Mouse (Mus musculus) lung, postnatal 0 days (tissue): ENCODE data around the gene Hsd17b1. TPM values are rescaled to one million over a fixed set of nuclear protein-coding genes. Genes with fewer than 3 reads are reported as not detected.

Experiments
- ATAC-seq: fragments of 200-750 bp; cut with Nextera tagmentation; 2 replicates; pipeline ENCODE4 v1.8.0; 2017; ENCODE audit warnings: moderate library complexity
- DNase-seq: peaks from one replicate; pipeline ENCODE4 v3.0.0-alpha.2; 2016; ENCODE audit warnings: low spot score
- H3K27ac ChIP-seq: fragments of 300-500 bp; sonication (generic); 2 replicates; pipeline ENCODE4 v1.5.1; 2014; ENCODE audit warnings: antibody characterized with exemption, mild to moderate bottlenecking, low read length, mixed read lengths
- H3K27me3 ChIP-seq: fragments of 300-500 bp; sonication (generic); replicated peaks from 2 replicates; pipeline ENCODE4 v1.6.1; 2014; ENCODE audit warnings: low read length, mixed read lengths; ENCODE audit not compliant: insufficient read depth
- H3K36me3 ChIP-seq: fragments of 300-500 bp; sonication (generic); 2 replicates; pipeline ENCODE4 v1.6.1; 2014; ENCODE audit warnings: low read length, mixed read lengths; ENCODE audit not compliant: insufficient read depth
- H3K4me1 ChIP-seq: fragments of 300-500 bp; sonication (generic); 2 replicates; pipeline ENCODE4 v1.6.1; 2014; ENCODE audit warnings: antibody characterized with exemption, low read depth, low read length, mixed read lengths; ENCODE audit not compliant: insufficient read depth
- H3K4me2 ChIP-seq: fragments of 300-500 bp; sonication (generic); replicated peaks from 2 replicates; pipeline ENCODE4 v1.6.1; 2014; ENCODE audit warnings: low read depth, mild to moderate bottlenecking, low read length, moderate library complexity, mixed read lengths
- H3K4me3 ChIP-seq: fragments of 300-500 bp; sonication (generic); 2 replicates; pipeline ENCODE4 v1.5.1; 2014; ENCODE audit warnings: low read depth, low read length
- H3K9ac ChIP-seq: fragments of 300-500 bp; sonication (generic); replicated peaks from 2 replicates; pipeline ENCODE4 v1.6.1; 2014; ENCODE audit warnings: low read depth, mild to moderate bottlenecking
- H3K9me3 ChIP-seq: fragments of 300-500 bp; sonication (generic); 2 replicates; pipeline ENCODE4 v1.6.1; 2016; ENCODE audit warnings: low read length, mixed read lengths
- CTCF ChIP-seq: IDR thresholded peaks from 2 replicates; pipeline ENCODE4 v1.5.1; 2016; ENCODE audit warnings: antibody characterized with exemption, mild to moderate bottlenecking
- EP300 ChIP-seq: IDR thresholded peaks from 2 replicates; pipeline ENCODE4 v1.6.1; 2016; ENCODE audit warnings: antibody characterized with exemption, mild to moderate bottlenecking, control low read depth
- WGBS: fragments of 180-500 bp; shearing (Covaris S2); extraction: QIAGEN DNeasy Blood & Tissue Kit; methylation state at CpG from one replicate; pipeline ENCODE4 v1.1.7; 2014; 5-methylcytosine and 5-hydroxymethylcytosine counted together
- polyA plus RNA-seq: library from polyadenylated mRNA; unstranded; fragments of >200 nt; fragmentation: Nextera tagmentation; extraction: Ambion mirVana; gene quantifications from 2 replicates; pipeline ENCODE4 v1.2.1, GENCODE M21; 2015

Gene Hsd17b1
- polyA plus RNA-seq, 1 experiment from 2014 or later, result 0.17 TPM

- WGBS, result 91% methylated on average over 9 of the region's 9 CpGs
Measured at GRCm38 (mm10) chr11:101050359-101050758, 27.9 kb upstream of the Hsd17b1 start.

GRCm38 (mm10) chr11:101051051-101051493 lies 27.1 kb upstream of the Hsd17b1 start:
- no peak for TF ChIP-seq CTCF
- no peak for TF ChIP-seq EP300
- Histone ChIP-seq H3K9me3 (no peaks in the 10 kb centered on the region), H3K27me3 (no peaks in the 10 kb centered on the region), H3K4me3 (no peak overlapping the region), H3K9ac (no peak overlapping the region), H3K27ac (no peak overlapping the region), H3K36me3 (peaks cover 52% of the 10 kb centered on the region), H3K4me2 (no peak overlapping the region), H3K4me1 (peaks cover 12% of the 10 kb centered on the region; the same call in 1 of the 2 replicates)
- ATAC-seq, result no peak
- no peak for DNase-seq
- 89% methylated on average over 6 of the region's 6 CpGs for WGBS

More at GRCm38 (mm10) chr11:101050359-101050758, 27.9 kb upstream of the Hsd17b1 start:
- no peak overlapping the region for H3K27ac ChIP-seq
- H3K27me3 ChIP-seq, result no peaks in the 10 kb centered on the region
- no peak overlapping the region for H3K9ac ChIP-seq
- ATAC-seq, result no peak
- no peak for TF ChIP-seq CTCF
- TF ChIP-seq EP300, result no peak
- H3K9me3 ChIP-seq, result no peaks in the 10 kb centered on the region
- no peak for DNase-seq
- H3K4me2 ChIP-seq, result no peak overlapping the region
- H3K36me3 ChIP-seq, result peaks cover 56% of the 10 kb centered on the region
- no peak overlapping the region for H3K4me3 ChIP-seq
- H3K4me1 ChIP-seq, result peaks cover 10% of the 10 kb centered on the region; the same call in 1 of the 2 replicates

DNA sequence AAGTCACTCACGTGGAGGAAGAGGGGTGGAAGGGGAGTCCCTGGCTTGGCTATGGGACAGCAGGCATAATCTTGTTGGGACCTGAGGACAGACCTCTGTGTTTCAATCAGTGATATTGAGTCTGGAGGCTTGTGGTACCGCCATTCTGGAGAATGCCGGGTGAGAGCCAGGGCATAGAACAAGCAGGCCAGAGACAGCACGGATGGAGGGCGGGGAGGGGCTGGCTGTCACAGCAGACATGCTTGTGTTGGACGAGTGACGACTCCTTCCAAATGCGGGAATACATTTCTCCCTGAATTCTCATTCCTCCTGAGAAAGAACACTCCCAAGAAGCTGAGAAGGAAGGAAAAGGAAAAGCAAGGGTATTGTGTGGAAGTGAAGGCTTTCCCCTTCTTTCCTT lies 26.6 kb upstream of the Hsd17b1 start:
- H3K27me3 ChIP-seq, result no peaks in the 10 kb centered on the region
- ATAC-seq (no peak), DNase-seq (no peak)
- TF ChIP-seq CTCF (no peak), EP300 (no peak)
- WGBS, result 78% methylated on average over 8 of the region's 8 CpGs
- no peak overlapping the region for H3K4me2 ChIP-seq
- no peaks in the 10 kb centered on the region for H3K9me3 ChIP-seq
- H3K9ac ChIP-seq, result no peak overlapping the region
- H3K36me3 ChIP-seq, result peaks cover 46% of the 10 kb centered on the region
- peaks cover 12% of the 10 kb centered on the region; the same call in 1 of the 2 replicates for H3K4me1 ChIP-seq
- peak overlapping the region; percentile 74; the same call in 1 of the 2 replicates for H3K27ac ChIP-seq
- no peak overlapping the region for H3K4me3 ChIP-seq

- H3K9ac ChIP-seq, result no peak overlapping the region
- no peak overlapping the region; the same call in 1 of the 2 replicates for H3K4me2 ChIP-seq
- H3K4me3 ChIP-seq, result no peak overlapping the region
- peak overlapping the region; percentile 74 for H3K27ac ChIP-seq
- no peak for TF ChIP-seq EP300
- no peak for TF ChIP-seq CTCF
- no peaks in the 10 kb centered on the region for H3K9me3 ChIP-seq
- 56% methylated on average over 10 of the region's 10 CpGs for WGBS
- peak; percentile 62 for DNase-seq
- peaks cover 18% of the 10 kb centered on the region; the same call in 1 of the 2 replicates for H3K4me1 ChIP-seq
- H3K27me3 ChIP-seq, result no peaks in the 10 kb centered on the region
- ATAC-seq, result peak; percentile 14; the same call in 1 of the 2 replicates
- H3K36me3 ChIP-seq, result peaks cover 34% of the 10 kb centered on the region; the same call in 1 of the 2 replicates
Measured at GRCm38 (mm10) chr11:101052751-101053473, 25.3 kb upstream of the Hsd17b1 start.

DNA sequence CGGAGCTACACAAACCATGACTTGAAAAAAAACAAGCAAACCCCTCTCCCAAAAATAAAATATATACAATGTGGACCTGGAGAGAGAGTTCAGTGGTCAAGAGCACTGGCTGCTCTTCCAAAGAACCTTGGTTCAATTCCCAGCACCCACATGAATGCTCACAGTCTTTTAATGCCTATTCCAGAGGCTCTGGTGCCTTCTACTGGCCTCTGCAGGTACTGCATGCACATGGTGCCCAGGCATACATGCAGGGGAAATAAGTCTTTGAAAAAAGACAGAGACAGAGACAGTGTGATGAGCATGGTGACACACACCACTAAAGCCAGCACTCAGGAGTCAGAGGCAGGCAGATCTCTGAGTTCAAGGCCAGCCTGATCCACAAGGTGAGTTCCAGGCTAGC lies 24.2 kb upstream of the Hsd17b1 start:
- Histone ChIP-seq H3K9me3 (no peaks in the 10 kb centered on the region), H3K4me2 (no peak overlapping the region), H3K27ac (no peak overlapping the region; the same call in 1 of the 2 replicates), H3K36me3 (peaks cover 24% of the 10 kb centered on the region; the same call in 1 of the 2 replicates), H3K27me3 (no peaks in the 10 kb centered on the region), H3K9ac (no peak overlapping the region), H3K4me1 (peaks cover 25% of the 10 kb centered on the region; the same call in 1 of the 2 replicates), H3K4me3 (no peak overlapping the region)
- no peak for DNase-seq
- WGBS, result 100% methylated on average over 1 of the region's 1 CpGs
- TF ChIP-seq CTCF (peak; percentile 64), EP300 (no peak)
- no peak for ATAC-seq

DNA sequence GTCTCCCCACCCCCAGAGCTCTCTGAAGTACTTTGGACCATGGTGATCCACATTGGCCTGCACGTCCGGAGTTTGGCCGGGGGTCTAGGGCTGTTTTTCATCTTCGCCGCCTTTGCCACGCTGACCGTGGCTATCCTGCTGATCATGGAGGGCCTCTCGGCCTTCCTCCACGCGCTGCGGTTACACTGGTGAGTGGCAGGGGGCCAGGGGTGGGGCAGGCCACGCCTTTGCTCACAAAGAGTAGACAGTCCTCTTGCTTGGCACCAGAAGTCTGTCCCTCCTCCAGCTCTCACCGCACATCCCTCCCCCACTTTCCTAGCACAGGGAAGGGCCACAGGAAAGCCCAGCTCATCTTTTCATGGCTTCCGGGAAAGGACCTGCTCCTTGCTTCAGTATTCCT lies 22.8 kb upstream of the Hsd17b1 start:
- Histone ChIP-seq H3K36me3 (peaks cover 11% of the 10 kb centered on the region; the same call in 1 of the 2 replicates), H3K9me3 (no peaks in the 10 kb centered on the region), H3K4me2 (no peak overlapping the region), H3K27ac (peak overlapping the region; percentile 90), H3K9ac (no peak overlapping the region), H3K4me1 (peaks cover 36% of the 10 kb centered on the region), H3K27me3 (no peaks in the 10 kb centered on the region), H3K4me3 (no peak overlapping the region)
- DNase-seq, result peak; percentile 51
- WGBS, result 52% methylated on average over 14 of the region's 14 CpGs
- no peak for TF ChIP-seq CTCF
- ATAC-seq, result no peak
